Mouse (Mus musculus) lung, embryonic 14.5 days (tissue): Measurements from ENCODE around the gene Zxdc. TPM values are rescaled to one million over a fixed set of nuclear protein-coding genes. Genes with fewer than 3 reads are reported as not detected.

Experiments used
- ATAC-seq: fragments of 200-750 bp; cut with Nextera tagmentation; 2 replicates; pipeline ENCODE4 v1.8.0; 2017; ENCODE audit warnings: mild to moderate bottlenecking, moderate TSS enrichment, moderate library complexity; ENCODE audit not compliant: insufficient read depth
- DNase-seq: peaks from one replicate; pipeline ENCODE4 v3.0.0-alpha.2; 2015
- H3K27ac ChIP-seq: fragments of 300-500 bp; sonication (generic); 2 replicates; pipeline ENCODE4 v1.5.1; 2014; ENCODE audit warnings: low read depth, mild to moderate bottlenecking, moderate library complexity
- H3K27me3 ChIP-seq: fragments of 300-500 bp; sonication (generic); 2 replicates; pipeline ENCODE4 v1.6.1; 2014; ENCODE audit warnings: low read length, control low read depth; ENCODE audit not compliant: insufficient read depth
- H3K36me3 ChIP-seq: fragments of 300-500 bp; sonication (generic); 2 replicates; pipeline ENCODE4 v1.6.1; 2014; ENCODE audit warnings: control low read depth; ENCODE audit not compliant: insufficient read depth
- H3K4me1 ChIP-seq: fragments of 300-500 bp; sonication (generic); 2 replicates; pipeline ENCODE4 v1.6.1; 2014; ENCODE audit warnings: antibody characterized with exemption, control low read depth; ENCODE audit not compliant: insufficient read depth
- H3K4me2 ChIP-seq: fragments of 300-500 bp; sonication (generic); 2 replicates; pipeline ENCODE4 v1.6.1; 2014; ENCODE audit warnings: mild to moderate bottlenecking
- H3K4me3 ChIP-seq: fragments of 300-500 bp; sonication (generic); 2 replicates; pipeline ENCODE4 v1.5.1; 2014; ENCODE audit warnings: low read depth, low read length
- H3K9ac ChIP-seq: fragments of 300-500 bp; sonication (generic); 2 replicates; pipeline ENCODE4 v1.6.1; 2014
- H3K9me3 ChIP-seq: fragments of 300-500 bp; sonication (generic); 2 replicates; pipeline ENCODE4 v1.6.1; 2016; ENCODE audit warnings: low read depth, low read length, control low read depth
- CTCF ChIP-seq: IDR thresholded peaks from 2 replicates; pipeline ENCODE4 v1.5.1; 2016; ENCODE audit warnings: antibody characterized with exemption, low read depth
- WGBS: fragments of 180-500 bp; shearing (Covaris S2); extraction: QIAGEN DNeasy Blood & Tissue Kit; methylation state at CpG from one replicate; pipeline ENCODE4 v1.1.7; 2014; 5-methylcytosine and 5-hydroxymethylcytosine counted together
- polyA plus RNA-seq: library from polyadenylated mRNA; unstranded; fragments of >200 nt; fragmentation: Nextera tagmentation; extraction: Ambion mirVana; gene quantifications from 2 replicates; pipeline ENCODE4 v1.2.1, GENCODE M21; 2014

Gene Zxdc
- polyA plus RNA-seq, 1 experiment from 2014 or later: 11.9 TPM

DNA sequence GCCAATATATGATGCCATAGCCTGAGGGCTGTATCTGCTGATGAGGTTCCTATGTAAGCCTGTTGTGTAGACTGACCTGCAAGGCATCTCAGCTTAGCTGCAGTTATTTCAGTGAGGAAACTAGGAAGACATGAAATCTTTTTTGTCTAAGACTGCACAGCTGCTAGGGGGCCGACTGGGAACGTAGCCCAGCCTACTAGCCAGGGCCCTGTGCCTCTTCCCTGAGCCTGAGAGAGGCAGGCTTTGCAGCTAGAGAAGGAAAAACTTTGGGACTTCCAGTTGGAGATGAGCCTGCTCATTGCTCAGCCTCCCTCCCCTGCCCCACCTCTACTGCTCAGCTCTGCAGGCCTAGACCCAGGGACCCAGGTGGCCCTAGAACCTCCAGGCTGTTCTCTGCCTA, 62.2 kb downstream of the Zxdc start:
- no peak overlapping the region for H3K9ac ChIP-seq
- H3K4me2 ChIP-seq: no peak overlapping the region
- TF ChIP-seq CTCF: no peak
- H3K4me3 ChIP-seq: no peak overlapping the region
- H3K27me3 ChIP-seq: 0 out of 2 replicates have a peak, but pooled peaks cover 4% of the 10 kb centered on the region
- no peaks in the 10 kb centered on the region for H3K4me1 ChIP-seq
- no peaks in the 10 kb centered on the region for H3K36me3 ChIP-seq
- no peak for DNase-seq
- 59% methylated on average over 2 of the region's 2 CpGs for WGBS
- ATAC-seq: no peak
- no peak overlapping the region for H3K27ac ChIP-seq
- H3K9me3 ChIP-seq: no peaks in the 10 kb centered on the region

DNA sequence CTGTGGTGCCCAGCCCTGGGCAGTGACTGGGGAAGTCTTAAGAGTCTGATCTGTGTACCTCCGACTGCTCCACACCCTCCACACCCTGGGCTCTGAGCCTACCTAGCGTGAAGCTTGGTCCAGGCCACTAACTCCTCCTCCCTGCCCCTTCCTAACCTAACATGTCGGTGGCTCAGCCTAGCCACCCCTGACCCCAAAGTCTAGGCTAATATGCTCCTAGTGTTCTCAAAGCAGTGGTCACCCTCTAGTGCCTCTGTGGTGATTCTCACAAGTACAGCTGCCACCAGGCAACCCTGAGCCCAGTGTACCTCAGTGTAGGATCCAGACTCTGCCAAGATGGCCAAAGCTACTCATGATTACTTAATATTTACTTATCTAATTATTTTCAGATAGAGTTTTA, 65.4 kb downstream of the Zxdc start:
- ATAC-seq (peak; percentile 71), DNase-seq (no peak)
- Histone ChIP-seq H3K27me3 (no peaks in the 10 kb centered on the region), H3K4me3 (no peak overlapping the region), H3K9me3 (no peaks in the 10 kb centered on the region), H3K27ac (no peak overlapping the region), H3K36me3 (no peaks in the 10 kb centered on the region), H3K4me1 (no peaks in the 10 kb centered on the region), H3K9ac (no peak overlapping the region), H3K4me2 (no peak overlapping the region)
- TF ChIP-seq CTCF: no peak
- WGBS: 63% methylated on average over 3 of the region's 3 CpGs

DNA sequence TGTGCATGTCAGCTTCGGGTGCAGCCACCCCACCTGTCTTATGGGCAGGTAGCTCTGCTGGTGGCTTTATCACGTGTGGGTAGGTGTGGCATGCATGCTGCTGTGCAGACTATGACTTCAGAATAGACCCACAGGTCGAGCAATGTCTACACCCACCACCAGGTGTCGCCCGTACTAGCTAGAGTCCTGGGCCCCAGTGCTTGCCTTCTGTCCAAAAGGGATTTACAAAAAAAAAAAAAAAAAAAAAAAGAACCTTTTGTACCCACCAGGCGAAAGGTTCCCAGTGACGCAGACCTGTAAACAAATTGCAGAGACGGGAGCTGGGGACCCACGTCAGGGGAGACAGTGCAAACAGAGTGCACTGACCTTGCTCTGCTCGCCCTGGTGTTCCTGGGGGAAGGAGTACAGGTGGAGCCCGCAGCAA, 65.9 kb downstream of the Zxdc start:
- Histone ChIP-seq H3K27ac (no peak overlapping the region), H3K4me3 (no peak overlapping the region), H3K27me3 (no peaks in the 10 kb centered on the region), H3K4me2 (no peak overlapping the region), H3K9ac (no peak overlapping the region), H3K9me3 (no peaks in the 10 kb centered on the region), H3K36me3 (no peaks in the 10 kb centered on the region), H3K4me1 (no peaks in the 10 kb centered on the region)
- peak; percentile 82 for TF ChIP-seq CTCF
- 14% methylated on average over 11 of the region's 11 CpGs for WGBS
- ATAC-seq (peak; percentile 72; the same call in 1 of the 2 replicates), DNase-seq (peak; percentile 90)

DNA sequence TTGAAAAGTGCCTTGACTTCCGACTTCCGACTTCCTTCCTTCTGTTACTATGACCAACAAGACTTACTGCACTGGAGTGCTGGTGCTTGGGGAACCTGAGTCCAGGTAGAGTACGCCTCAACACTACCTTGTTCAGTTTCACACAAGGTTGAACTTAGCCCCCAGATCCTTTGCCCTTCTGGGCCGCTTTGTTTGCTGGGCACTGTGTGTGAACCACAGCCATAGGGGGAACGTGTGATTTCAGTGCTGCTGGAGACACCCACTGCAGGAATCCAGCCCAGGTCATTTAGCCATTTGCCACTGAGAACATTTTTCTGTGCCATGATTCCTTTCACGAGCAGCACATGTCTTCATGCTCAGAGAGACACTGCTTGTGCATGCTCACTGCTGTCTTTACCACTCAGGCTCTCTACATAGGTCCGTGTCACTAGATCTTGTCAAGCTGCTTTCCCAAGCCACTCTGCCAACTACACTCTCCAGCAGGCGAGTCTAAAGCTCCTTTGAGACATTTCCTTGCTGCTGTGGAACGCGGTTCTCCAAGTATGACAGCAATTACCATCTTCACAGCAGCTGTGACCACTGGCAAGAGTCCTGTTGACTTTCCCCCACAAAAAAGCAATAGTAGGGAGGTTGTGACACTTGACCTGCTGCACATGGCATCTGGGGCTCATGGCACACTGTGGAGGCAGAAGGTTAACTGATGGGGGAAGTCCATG, 67.1 kb downstream of the Zxdc start:
- Histone ChIP-seq H3K27ac (no peak overlapping the region), H3K4me1 (no peaks in the 10 kb centered on the region), H3K4me3 (no peak overlapping the region), H3K27me3 (no peaks in the 10 kb centered on the region), H3K9ac (no peak overlapping the region), H3K36me3 (no peaks in the 10 kb centered on the region), H3K9me3 (no peaks in the 10 kb centered on the region), H3K4me2 (no peak overlapping the region)
- 74% methylated on average over 10 of the region's 10 CpGs for WGBS
- ATAC-seq (no peak), DNase-seq (peak; percentile 29)
- no peak for TF ChIP-seq CTCF

DNA sequence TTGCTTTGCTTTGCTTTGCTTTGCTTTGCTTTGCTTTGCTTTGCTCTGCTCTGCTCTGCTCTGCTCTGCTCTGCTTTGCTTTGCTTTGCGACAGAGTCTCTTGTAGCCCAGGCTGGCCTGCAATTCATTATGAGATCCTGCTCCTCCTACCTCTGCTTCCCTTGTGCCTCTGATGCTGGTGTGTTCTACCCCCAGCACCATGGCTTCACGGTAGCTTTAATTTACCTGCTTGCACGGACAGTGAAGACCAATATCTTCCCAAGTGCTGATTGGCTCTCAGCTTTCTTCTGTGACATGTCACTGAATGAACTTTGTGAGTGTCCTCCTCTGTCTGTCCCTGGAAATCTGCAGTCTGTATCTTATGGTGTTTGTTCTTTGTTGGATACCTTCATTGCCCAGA, 67.7 kb downstream of the Zxdc start:
- Histone ChIP-seq H3K36me3 (no peaks in the 10 kb centered on the region), H3K4me3 (no peak overlapping the region), H3K9me3 (no peaks in the 10 kb centered on the region), H3K27ac (no peak overlapping the region), H3K4me1 (no peaks in the 10 kb centered on the region), H3K9ac (no peak overlapping the region), H3K4me2 (no peak overlapping the region), H3K27me3 (no peaks in the 10 kb centered on the region)
- no peak for DNase-seq
- TF ChIP-seq CTCF: no peak
- ATAC-seq: no peak
- WGBS: 82% methylated on average over 3 of the region's 3 CpGs

DNA sequence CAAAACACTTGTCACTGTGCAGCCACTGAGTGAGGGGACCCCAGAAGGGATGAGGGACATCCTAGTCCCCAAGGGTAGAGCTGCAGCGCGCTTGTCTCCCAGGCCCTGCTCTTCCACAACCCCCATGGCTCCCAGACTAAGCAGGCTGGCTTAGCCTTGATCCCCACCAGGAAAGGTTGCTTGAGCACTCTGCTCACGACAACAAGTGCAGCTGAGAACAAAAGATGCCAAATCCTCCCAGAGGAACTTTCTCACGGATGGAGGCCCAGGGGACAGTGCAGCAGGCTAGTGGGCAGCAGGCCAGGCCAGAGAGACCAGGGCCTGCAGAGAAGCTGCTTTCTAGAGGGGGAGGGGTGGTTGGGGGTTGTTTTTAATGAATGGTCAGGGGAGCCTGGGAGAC, 77.6 kb downstream of the Zxdc start:
- Histone ChIP-seq H3K9ac (no peak overlapping the region), H3K36me3 (no peaks in the 10 kb centered on the region), H3K9me3 (no peaks in the 10 kb centered on the region), H3K4me2 (no peak overlapping the region), H3K4me3 (no peak overlapping the region), H3K4me1 (no peaks in the 10 kb centered on the region), H3K27ac (no peak overlapping the region), H3K27me3 (no peaks in the 10 kb centered on the region)
- TF ChIP-seq CTCF: no peak
- ATAC-seq (no peak), DNase-seq (no peak)
- 52% methylated on average over 4 of the region's 4 CpGs for WGBS

DNA sequence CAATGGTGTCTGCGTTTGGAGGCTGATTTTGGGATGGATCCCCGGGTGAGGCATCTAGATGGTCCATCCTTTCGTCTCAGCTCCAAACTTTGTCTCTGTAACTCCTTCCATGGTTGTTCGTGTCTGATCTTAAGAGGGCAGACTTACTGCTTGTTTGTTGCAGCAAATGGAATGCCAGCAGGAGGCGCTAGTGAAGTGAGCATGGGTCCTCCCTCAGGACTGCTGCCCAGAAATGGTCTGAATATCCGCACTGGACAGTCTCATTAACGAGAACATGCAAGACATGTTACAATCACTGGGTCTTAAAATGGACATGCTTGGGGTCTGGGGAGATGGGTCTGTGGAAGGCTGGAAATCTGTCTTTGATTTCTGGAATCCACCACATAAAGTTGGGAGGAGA, 80.9 kb downstream of the Zxdc start:
- peak; percentile 28; the same call in 1 of the 2 replicates for ATAC-seq
- Histone ChIP-seq H3K9me3 (no peaks in the 10 kb centered on the region), H3K27ac (no peak overlapping the region), H3K27me3 (no peaks in the 10 kb centered on the region), H3K36me3 (no peaks in the 10 kb centered on the region), H3K9ac (no peak overlapping the region), H3K4me3 (no peak overlapping the region), H3K4me1 (no peaks in the 10 kb centered on the region), H3K4me2 (no peak overlapping the region)
- 24% methylated on average over 7 of the region's 7 CpGs for WGBS
- peak; percentile 93 for DNase-seq
- TF ChIP-seq CTCF: peak; percentile 92
